Mouse (Mus musculus) layer of hippocampus, postnatal 10 days (tissue): Measurements from ENCODE around the gene Lcorl. TPM values are rescaled to one million over a fixed set of nuclear protein-coding genes. Genes with fewer than 3 reads are reported as not detected.
"Not testable (repeated sequence)": the region's sequence is repeated elsewhere in the genome, so short reads cannot be mapped to it uniquely, and the experiment has no call there.

Experiments
- DNase-seq, 2 experiments: peaks; one replicate each; pipeline ENCODE4 v3.0.0; 2021; ENCODE audit warnings: low spot score in 2 of 2
- total RNA-seq, 2 experiments: library from RNA; stranded (reverse); gene quantifications; 2 replicates each; pipeline ENCODE4 v1.2.3; 2021

Gene Lcorl
- total RNA-seq, 2 experiments from 2014 or later: 44.9 to 49.2 TPM

DNA sequence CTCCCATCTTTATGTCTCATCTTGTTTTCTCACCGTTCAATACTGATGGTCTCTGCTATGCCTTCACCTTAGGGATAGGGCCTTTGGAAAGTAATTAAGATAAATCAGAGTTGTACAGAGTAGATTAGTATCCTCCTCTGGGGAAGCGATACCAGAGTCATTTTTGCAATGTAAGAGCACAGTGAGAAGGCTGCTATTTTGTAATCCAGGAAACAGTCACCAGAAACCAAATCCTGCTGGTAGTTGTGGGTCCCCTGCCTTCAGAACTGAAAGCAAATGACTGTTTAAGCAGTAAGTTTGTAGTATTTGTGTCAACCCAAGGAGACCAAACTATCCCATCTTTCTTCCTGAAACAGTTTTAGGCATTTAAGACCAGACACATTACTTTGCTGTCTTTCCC, 147.8 kb downstream of the Lcorl start:
- DNase-seq: no peak

DNA sequence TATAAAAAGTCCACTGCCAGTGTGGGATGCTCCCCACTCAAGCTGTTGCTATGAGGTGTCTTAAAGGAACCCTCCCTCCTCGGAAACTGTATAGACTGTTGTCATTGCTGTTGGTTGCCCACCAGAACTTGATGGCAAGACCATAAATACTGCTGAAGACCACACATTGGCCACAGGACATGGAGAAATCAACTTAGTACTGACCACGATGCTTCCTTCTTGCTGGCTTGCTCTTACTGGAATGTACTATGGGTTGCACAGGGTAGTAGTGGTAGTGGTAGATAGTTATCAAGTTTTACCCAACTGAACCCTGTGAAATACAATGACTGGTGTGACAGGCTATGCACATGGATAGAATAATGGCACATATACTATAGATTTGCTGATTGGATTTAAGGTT, 150.6 kb downstream of the Lcorl start:
- no peak for DNase-seq

DNA sequence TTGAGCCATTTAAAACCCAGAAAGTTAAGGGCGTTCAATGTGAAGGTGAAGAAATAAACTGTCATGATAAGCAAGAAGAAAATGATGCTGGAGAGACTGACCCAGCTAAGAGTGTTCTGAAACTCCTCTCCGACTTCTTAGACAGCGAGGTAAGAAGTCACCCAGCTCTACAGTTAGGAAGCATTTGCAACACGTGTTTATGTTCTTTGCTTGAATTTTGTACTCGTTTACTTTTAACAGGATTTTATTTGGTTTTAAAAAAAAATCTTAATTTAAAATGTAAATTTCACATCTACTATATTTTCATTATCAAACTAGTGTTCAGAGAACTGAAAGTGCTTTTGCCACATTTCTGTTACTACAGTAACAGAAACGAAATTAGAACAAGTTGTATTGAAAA, 165.7 kb downstream of the Lcorl start:
- DNase-seq: no peak

DNA sequence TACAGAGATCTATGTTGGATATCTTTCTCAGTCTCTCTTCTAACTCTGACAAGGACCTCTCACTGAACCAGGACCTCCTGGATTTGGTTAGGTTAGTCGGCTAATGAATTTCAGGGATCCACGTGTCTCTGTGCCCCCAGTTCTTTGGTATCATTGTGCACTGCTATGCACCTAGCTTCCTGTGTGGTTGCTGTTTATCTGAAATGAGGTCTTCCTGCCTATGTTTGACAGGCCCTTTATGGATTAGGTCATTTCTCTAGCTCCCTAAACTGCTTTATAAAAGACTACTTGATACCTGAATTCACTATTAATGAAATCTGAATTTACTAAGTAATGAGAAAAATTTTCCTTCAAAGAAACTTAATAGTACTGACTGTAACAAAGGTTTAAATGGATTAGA, 166.6 kb downstream of the Lcorl start:
- DNase-seq: no peak

DNA sequence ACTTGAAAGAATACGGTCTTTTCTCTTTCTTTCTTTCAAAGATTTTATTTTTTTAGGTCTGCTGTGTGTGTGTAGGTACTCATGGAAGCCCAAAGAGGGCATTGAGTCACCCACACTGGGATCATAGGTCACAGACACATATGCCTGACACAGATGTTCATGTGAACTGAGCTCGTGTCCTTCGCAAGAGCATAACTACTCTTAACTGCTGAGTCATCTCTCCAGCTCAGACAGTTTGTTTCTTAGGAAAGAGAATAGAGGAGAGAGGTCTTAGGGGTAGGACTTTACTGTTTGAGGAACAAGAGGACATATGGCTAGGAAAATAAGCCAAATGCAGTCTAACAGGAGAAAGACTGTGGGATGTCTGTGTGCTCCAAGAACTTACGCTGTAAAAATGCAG, 168.3 kb downstream of the Lcorl start:
- DNase-seq: no peak

DNA sequence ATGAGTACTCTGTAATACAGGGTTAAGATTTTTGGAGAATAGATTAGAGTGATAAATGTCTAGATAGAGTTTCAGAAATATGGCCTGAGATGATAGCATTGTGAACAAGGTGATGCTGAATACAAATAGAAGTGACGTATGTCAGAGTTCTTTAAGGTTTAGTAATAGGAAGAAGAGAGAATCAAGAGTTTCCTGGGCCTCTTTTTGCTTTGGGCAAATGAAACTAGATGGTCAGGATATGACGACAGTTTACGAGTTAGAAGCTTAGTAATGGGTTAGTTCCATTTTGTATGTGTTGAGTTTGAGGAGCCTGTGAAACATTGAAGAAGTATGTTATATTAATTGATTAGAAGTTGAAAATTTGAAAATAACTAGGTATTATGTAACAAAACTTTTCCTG, 171.2 kb downstream of the Lcorl start:
- no peak for DNase-seq

DNA sequence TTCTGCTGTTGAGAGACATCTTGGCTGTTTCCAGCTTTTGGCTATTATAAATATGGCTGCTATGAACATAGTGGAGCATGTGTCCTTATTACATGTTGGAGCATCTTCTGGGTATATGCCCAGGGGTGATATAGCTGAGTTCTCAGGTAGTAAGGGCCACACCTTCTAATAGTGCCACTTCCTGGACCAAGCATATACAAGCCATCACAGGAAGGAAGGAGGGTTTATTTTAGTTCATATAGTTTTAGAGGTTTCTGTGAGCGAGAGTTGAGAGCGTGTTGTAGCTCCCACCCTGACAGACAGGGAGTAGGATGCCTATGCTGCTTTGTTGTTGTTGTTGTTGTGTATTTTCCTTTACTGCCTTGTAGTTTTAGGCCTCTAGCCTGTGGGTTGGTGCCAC, 172.2 kb downstream of the Lcorl start:
- no peak for DNase-seq

DNA sequence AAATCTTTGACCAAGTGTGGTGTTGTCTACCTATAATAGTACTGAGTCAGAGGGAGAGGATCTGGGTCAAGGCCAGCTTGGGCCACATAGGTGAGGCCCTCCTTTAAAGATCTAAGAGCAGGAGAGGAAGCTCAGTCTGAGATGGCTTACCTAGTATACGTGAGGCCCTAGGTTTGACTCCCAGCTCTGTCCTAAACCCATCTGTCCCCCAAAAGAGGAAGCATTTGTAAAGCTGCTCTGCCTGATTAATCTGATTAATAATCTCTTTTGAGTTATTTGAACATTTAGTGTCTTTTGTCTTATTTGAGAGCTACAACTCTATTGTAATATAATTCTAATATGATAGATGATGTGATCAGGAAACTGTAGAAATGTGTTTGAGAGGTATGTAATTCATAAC, 174.0 kb downstream of the Lcorl start:
- DNase-seq: no peak

DNA sequence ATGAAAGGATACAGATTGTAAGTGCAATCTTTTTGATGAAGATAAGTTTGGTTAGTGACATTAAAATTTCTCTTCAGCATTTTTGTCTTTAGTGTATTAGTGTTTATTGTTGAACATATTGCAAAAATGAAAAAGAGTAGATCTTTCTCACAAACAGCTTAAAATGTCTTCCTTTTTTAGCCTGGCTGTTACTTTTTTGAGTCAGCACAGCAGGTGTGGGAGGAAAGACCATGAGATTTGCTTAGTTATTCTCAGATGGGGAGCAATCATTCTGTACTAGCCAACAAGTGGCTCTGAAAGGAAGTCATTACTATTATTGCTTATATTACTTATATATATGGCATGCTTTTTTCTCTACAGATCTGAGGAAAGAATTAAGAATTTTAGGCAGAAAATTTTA, 177.5 kb downstream of the Lcorl start:
- DNase-seq: no peak

DNA sequence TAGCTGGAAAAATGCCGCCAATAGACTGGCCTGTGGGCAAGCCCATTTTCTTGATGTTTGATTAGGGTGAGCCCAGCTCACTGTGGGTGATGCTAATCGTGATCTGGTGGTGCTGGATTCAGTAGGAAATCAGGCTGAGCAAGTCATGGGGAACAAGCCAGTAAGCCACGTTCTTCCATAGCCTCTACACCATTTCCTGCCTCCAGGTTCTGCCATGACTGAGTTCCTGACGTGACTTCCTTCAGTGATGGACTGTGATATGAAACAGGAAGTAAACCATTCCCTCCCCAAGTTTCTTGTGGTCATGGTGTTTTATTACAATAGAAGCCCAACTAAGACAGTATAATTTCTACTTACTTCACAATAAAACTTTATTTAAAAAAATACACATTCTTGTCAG, 179.8 kb downstream of the Lcorl start:
- no peak for DNase-seq

DNA sequence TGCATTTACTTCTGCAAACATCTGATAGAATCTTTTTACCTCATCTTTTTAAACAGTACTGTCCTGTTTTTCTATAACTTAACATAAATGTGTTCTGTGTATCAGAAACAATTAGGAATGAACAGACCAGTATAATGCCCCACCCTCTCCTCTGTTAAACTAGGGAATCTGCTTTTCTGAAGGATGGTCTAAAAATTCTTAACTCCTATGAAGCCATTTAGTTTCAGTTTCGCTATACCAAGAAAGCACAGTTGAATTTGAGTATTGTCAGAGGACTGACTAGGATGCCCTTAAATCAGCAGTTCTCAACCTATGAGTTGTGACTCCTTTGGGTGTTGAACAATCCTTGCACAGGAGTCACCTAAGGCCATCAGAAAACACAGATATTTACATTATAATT, 182.4 kb downstream of the Lcorl start:
- DNase-seq: no peak

DNA sequence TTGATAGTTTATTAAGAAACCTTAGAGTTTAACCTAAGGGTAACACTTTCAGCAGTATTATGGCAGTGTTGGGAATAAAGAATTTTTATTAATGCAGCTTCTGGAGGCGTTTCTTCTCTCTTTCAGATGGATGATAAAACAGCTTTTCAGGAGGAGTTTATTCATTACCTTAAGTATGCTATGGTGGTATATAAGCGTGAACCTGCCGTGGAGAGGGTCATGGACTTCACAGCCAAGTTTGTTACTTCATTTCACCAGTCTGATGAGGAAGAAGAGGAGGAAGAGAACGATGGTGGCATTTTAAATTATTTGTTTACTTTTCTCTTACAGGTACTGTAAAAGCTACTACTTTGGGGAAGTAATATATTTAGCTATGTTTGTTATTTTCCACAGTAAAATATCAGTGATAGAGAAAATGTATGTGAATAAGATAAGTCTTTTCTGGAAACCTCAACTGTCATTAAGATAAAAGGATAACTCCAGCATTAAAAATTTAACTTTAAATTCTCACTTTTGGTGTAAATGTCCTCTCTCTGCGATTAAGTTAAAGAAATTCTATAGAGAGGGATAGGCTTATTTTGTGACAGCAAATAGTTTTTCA, 186.4 kb downstream of the Lcorl start:
- no peak for DNase-seq

DNA sequence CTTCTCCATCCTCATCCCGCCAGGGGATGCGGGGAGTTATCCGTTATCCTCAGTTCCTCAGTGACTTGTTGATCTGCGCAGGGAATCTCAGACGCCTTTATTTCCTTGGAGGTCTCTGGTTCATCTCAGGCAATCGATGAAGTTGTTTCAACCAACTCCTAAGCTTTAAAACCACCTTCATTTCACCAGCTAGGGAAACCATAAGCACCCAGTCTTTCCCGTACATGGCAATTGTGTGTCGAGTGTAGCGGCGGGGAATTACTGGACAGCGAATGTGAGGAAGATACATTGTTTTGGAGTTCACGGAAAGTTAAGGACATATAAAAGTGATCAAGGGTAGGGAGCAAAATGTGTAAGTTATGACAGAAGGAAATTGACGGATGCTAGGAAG, 187.1 kb downstream of the Lcorl start:
- DNase-seq: no peak

DNA sequence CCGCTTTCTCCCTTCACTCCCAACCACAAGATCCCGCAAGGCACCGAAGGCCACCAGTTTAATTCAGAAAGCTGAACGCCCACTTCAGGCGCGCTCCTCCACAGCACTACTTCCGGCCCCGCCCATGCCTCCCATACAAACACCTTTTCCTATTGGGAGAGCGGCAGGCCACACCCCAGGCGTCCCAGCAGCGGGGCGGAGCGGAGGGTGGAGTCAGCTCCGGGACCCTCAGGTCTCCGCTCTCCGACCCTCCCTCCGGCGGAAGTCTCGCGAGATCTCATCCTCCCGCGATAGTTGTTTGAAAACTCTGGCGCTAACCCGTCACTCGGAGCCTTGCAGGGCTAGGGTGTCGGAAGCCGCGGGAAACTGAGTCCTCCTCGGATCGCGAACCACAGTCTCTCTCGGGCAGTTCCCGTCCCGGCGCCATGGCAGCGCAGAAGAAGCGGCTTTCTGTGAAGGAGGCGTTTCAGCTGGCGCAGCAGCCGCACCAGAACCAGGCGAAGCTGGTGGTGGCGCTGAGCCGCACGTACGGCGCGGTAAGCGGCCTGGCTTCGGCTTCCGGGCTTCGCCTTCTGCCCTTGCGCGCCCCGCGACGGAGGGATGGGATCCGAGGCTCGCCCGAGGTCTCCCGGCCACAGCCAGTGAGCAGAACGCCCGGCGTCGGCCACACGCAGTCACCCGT, 187.7 kb downstream of the Lcorl start, which contains the start of gene Ncapg:
Gene Ncapg (plus strand): TSS at position 322 of the 682 bp plus-strand sequence.
- DNase-seq: peak; percentile 100

DNA sequence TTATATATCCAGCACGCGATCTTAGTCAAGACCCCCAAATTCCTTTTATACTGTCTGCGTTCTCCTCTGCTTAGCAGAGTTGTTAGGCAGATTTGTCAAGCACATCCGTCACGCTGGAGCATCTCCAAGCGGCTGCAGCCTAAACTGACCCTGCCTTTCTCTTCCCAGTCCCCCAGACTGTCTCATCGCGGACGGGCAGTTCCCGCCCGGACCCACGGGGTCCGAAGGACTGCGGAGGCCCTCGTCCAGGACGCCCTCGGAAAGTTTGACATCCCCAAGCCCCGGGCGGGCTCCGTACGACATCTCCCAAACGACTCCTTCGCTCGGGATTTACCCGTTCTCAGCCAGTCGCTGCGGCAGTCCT, 188.2 kb downstream of the Lcorl start:
- no peak for DNase-seq

DNA sequence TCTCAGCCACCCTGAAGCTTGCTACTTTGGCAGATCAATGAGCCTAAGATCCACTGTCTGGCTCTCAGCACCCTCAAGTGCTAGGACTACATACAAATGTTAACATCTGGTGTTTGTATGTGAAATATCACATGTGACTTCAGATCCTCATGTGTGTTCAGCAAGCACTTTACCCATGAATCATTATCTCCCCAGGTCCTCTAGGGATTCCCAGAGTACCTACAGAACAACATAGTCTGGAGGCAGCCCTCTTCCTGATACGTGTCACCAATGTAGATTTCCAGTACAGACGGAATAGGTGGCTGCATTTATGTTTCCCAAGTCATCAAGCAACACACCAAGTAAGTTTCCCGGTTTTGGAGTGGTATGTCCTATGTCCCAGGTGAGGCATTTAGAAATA, 188.6 kb downstream of the Lcorl start:
- no peak for DNase-seq

DNA sequence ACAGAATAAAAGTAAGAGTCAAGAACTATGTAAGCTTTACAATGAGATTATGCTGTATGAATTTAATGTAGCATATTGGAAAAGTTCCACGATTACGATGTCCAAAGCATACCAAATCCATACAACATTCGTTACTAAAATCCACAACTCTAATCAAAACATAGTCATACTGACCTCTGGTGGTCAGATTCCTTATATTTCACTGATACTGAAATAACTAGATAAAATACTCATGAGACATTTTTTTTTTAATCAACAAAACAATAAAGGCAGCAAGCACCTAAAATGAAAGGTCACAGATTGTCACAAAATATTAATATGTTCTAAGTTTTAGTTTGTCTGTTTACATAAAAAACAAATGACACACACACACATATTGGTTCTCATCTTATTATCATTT, 189.1 kb downstream of the Lcorl start:
- no peak for DNase-seq

DNA sequence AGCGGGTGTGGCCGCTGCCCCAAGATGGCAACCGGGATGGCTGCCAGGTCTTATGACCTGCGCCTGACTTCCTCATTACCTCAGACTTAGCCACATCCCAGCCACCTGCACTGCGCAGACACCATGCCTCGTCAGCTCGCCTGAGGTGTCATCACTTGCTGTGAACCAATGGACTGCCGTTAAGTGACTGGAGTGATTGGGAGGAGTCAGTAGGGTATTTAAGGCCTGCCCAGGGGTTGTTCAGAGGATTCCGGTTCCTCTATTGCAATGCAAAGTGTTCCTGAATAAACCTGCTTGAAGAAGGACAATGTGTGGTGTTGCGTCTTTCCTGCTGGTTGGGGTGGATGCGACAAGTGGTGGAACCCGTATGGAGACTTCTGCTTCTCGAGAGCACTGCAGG, 199.0 kb downstream of the Lcorl start:
- not testable (repeated sequence) for DNase-seq

DNA sequence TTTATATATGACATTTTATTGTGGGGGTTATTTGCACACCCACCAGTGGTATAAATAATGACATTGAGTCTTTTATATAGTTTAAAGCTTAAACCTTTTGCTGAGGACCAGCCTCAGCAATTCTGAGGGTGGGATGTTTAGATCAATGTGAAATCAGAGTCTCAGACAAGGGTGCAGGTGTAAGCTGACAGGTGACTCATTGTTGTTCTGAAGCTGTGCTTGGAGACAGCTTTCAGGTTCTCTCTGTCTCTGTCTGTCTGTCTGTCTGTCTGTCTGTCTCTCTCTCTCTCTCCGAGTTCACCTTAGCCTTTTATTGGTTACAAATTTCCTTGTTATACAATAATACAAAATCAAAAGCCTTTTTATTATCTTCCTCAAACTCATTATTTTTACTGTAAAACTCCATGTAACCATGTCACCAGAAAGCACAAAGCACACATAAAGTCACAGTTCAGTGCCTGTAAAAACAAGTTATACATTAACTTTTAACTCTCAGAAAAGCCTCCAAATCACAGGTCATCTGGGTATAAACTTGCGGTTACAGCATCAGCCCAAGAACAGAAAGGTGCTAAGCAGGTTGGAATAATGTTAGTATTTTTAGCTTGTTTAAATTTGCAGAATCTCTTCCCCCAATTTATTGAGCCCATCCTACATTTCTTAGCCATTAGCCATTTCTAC, 206.2 kb downstream of the Lcorl start:
- DNase-seq: no peak
